Mouse (Mus musculus): ENCODE data around the gene Tmem246.

- TF ChIP-seq CTCF (IDR thresholded peaks at IDR 0.05; ENCODE audit: insufficient read depth, low read length) (no peak), POLR2A (IDR thresholded peaks at IDR 0.05; ENCODE audit: borderline replicate concordance, extremely low read depth, low read depth, low read length) (no peak)
These were observed 39.5 kb downstream of the Tmem246 start for GRCm38 (mm10) chr4:49558181-49558580.
